ENCODE assay signal across 11 mouse cellular contexts in the genomic region with DNA sequence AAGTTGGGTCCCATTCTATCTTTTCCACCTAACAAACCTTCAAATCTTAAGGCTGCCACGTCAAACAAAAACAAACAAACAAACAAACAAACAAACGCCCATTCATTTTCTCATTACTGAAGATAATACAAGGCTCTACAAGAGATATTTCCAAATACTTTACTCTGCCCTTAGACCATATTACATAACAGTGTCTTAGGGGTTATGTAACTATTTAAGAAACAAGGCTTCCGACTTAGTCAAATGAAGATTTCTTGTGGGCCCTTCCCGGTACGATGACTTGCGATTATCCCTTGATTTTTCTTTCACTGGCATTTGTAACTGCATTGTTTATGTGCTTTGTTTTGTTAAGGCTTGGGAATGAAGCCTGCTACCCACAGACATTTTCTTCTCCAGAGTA.
A peak's percentile ranks its signal among the peaks of the same experiment; 100 is the strongest.
DNase-seq lines count a peak whose midpoint lies in the region; ATAC-seq and TF ChIP-seq lines count a peak whose summit lies in the region.
"Had no signal": no experiment of that assay in that cellular context is flagged by ENCODE, and none has a peak within 500 bp of the region (broad histone marks: within the 10 kb centered on the region; RNA-seq: fewer than 3 reads in every experiment).

No protein-coding gene starts in this region.

- peak; percentile 16 for DNase-seq in kidney, adult 2 months
- DNase-seq in kidney, postnatal 4 days, result no peak
- peak; percentile 38 for DNase-seq in 416B (ENCODE audit: low read depth)
- DNase-seq in MEL (ENCODE audit: low read depth, low spot score), result no peak
- DNase-seq in adrenal gland, postnatal 25 days, result no peak
- DNase-seq: cerebellum, adult 2 months; spleen, adult 18-20 months had no signal

- no peak overlapping the region for H3K4me3 ChIP-seq in kidney, adult 2 months (ENCODE audit: insufficient read depth, low read depth, low read length)
- H3K4me3 ChIP-seq in MEL (ENCODE audit: control insufficient read depth in 1 of 2, insufficient read depth in 1 of 2, low read depth in 2 of 2, low read length in 2 of 2), result no peak overlapping the region
- no peak overlapping the region for H3K4me3 ChIP-seq in intestine, postnatal 0 days (ENCODE audit: low read depth, low read length)
- H3K4me3 ChIP-seq: midbrain, embryonic 15.5 days had no signal

- H3K36me3 ChIP-seq in kidney, adult 2 months (ENCODE audit: control insufficient read depth, insufficient read depth, low read length), result no peaks in the 10 kb centered on the region
- H3K36me3 ChIP-seq in MEL (ENCODE audit: control insufficient read depth in 1 of 2, insufficient read depth in 2 of 2, low read length in 2 of 2), result peaks cover 0 to 8% of the 10 kb centered on the region in 2 experiments; a peak in 2 of 4 replicates
- H3K36me3 ChIP-seq in intestine, postnatal 0 days (ENCODE audit: control insufficient read depth, insufficient read depth), result no peaks in the 10 kb centered on the region
- H3K36me3 ChIP-seq: midbrain, embryonic 15.5 days had no signal

- 78% methylated on average over 6 of the region's 6 CpGs for WGBS in kidney, adult 2 months
- 70% methylated on average over 6 of the region's 6 CpGs for WGBS in intestine, postnatal 0 days

- TF ChIP-seq EP300 in MEL (IDR thresholded peaks at IDR 0.05; ENCODE audit: low read depth in 1 of 2, low read length in 2 of 2), result no peak

- H3K27ac ChIP-seq in kidney, adult 2 months (ENCODE audit: insufficient read depth, low read depth, low read length), result peak overlapping the region; percentile 50
- H3K27ac ChIP-seq in MEL (ENCODE audit: control insufficient read depth, low read depth, low read length), result peak overlapping the region; percentile 58
- peak overlapping the region; percentile 36; the same call in 1 of the 2 replicates for H3K27ac ChIP-seq in intestine, postnatal 0 days (ENCODE audit: low read depth, low read length)
- H3K27ac ChIP-seq: midbrain, embryonic 15.5 days had no signal

- no peak overlapping the region for H3K9ac ChIP-seq in MEL (ENCODE audit: control insufficient read depth, low read depth, low read length, poor library complexity, severe bottlenecking)
- no peak overlapping the region for H3K9ac ChIP-seq in intestine, postnatal 0 days (ENCODE audit: low read depth, low read length)
- H3K9ac ChIP-seq: midbrain, embryonic 15.5 days had no signal

- TF ChIP-seq CTCF in kidney, adult 2 months (conservative IDR thresholded peaks at IDR 0.05; ENCODE audit: insufficient read depth, insufficient read length, low read depth, low read length), result no peak
- TF ChIP-seq CTCF in MEL (IDR thresholded peaks at IDR 0.05 in 2 of 3, conservative IDR thresholded peaks at IDR 0.05 in 1 of 3; ENCODE audit: control insufficient read depth in 1 of 3, insufficient read depth in 1 of 3, low read depth in 2 of 3, low read length in 3 of 3, poor library complexity in 1 of 3, severe bottlenecking in 1 of 3), result no peak
- no peak for TF ChIP-seq CTCF in intestine, postnatal 0 days (IDR thresholded peaks at IDR 0.05; ENCODE audit: low read depth)

- no peak overlapping the region for H3K4me2 ChIP-seq in intestine, postnatal 0 days (replicated peaks; ENCODE audit: low read depth)
- H3K4me2 ChIP-seq: midbrain, embryonic 15.5 days had no signal

- no peaks in the 10 kb centered on the region for H3K27me3 ChIP-seq in kidney, adult 2 months (replicated peaks; ENCODE audit: control insufficient read depth, insufficient read depth, low read length)
- no peaks in the 10 kb centered on the region for H3K27me3 ChIP-seq in MEL (ENCODE audit: control insufficient read depth in 1 of 2, insufficient read depth in 2 of 2, low read length in 2 of 2)
- no peaks in the 10 kb centered on the region for H3K27me3 ChIP-seq in intestine, postnatal 0 days (replicated peaks; ENCODE audit: control insufficient read depth, insufficient read depth, low read length)
- H3K27me3 ChIP-seq: midbrain, embryonic 15.5 days had no signal

- no peak for ATAC-seq in intestine, postnatal 0 days
- no peak for ATAC-seq in megakaryocyte-erythroid progenitor cell, adult 5-6 weeks (replicated peaks; ENCODE audit: low FRiP score, low TSS enrichment, poor library complexity, severe bottlenecking)
- ATAC-seq: midbrain, embryonic 15.5 days had no signal

- peaks cover 10% of the 10 kb centered on the region; the same call in 1 of the 2 replicates for H3K4me1 ChIP-seq in kidney, adult 2 months (ENCODE audit: control insufficient read depth, insufficient read depth, low read length)
- H3K4me1 ChIP-seq in MEL (ENCODE audit: control insufficient read depth in 1 of 2, insufficient read depth in 2 of 2, low read length in 2 of 2), result peaks cover 6 to 15% of the 10 kb centered on the region in 2 experiments
- H3K4me1 ChIP-seq in intestine, postnatal 0 days (replicated peaks; ENCODE audit: control insufficient read depth, insufficient read depth, low read length), result peaks cover 3% of the 10 kb centered on the region; the same call in 1 of the 2 replicates
- H3K4me1 ChIP-seq: midbrain, embryonic 15.5 days had no signal

- no peak for TF ChIP-seq RAD21 in MEL (IDR thresholded peaks at IDR 0.05; ENCODE audit: low read depth, low read length)

- no peaks in the 10 kb centered on the region for H3K9me3 ChIP-seq in MEL (replicated peaks; ENCODE audit: insufficient read depth, low read length)
- no peaks in the 10 kb centered on the region for H3K9me3 ChIP-seq in intestine, postnatal 0 days (ENCODE audit: control insufficient read depth)
- H3K9me3 ChIP-seq: G1E; midbrain, embryonic 15.5 days had no signal

- no peaks in the 10 kb centered on the region for H3K79me2 ChIP-seq in MEL (ENCODE audit: control insufficient read depth, insufficient read depth, low read length, poor library complexity)

- TF ChIP-seq POLR2A in kidney, adult 2 months (IDR thresholded peaks at IDR 0.05; ENCODE audit: low read depth, low read length), result no peak
- no peak for TF ChIP-seq POLR2A in MEL (IDR thresholded peaks at IDR 0.05; ENCODE audit: control insufficient read depth in 1 of 2, insufficient read depth in 1 of 2, low read depth in 1 of 2, low read length in 2 of 2, poor library complexity in 1 of 2)

TF ChIP-seq in MEL, 35 proteins besides CTCF, POLR2A, EP300 and RAD21:
- TF ChIP-seq SMC3 (IDR thresholded peaks at IDR 0.05; ENCODE audit: low read depth, low read length), result no peak
- TF ChIP-seq TAL1 (IDR thresholded peaks at IDR 0.05; ENCODE audit: low read length), result no peak
- TF ChIP-seq POLR2AphosphoS2 (IDR thresholded peaks at IDR 0.05; ENCODE audit: low read length), result no peak
- no peak for TF ChIP-seq GATA1 (IDR thresholded peaks at IDR 0.05; ENCODE audit: low read depth, low read length)
- TF ChIP-seq JUND (IDR thresholded peaks at IDR 0.05; ENCODE audit: low read depth, low read length), result no peak

Comparison
In these comparisons a context has a peak if more than half of its experiments do, and no peak if none do; other contexts are left out.
1. DNase-seq: peak in kidney, adult 2 months (single experiment) and 416B (single experiment); none in kidney, postnatal 4 days (0 of 2), MEL (single experiment) and adrenal gland, postnatal 25 days (single experiment).
2. Peak in every context shown above with its lines, with median percentiles within 50 percentile points of each other: H3K27ac ChIP-seq.